Mouse (Mus musculus) embryonic facial prominence, embryonic 11.5 days (tissue): ENCODE data around the gene Rft1. TPM values are rescaled to one million over a fixed set of nuclear protein-coding genes. Genes with fewer than 3 reads are reported as not detected.
A peak's percentile ranks its signal among the peaks of the same experiment; 100 is the strongest.

Experiments
- ATAC-seq: fragments of 200-750 bp; cut with Nextera tagmentation; replicated peaks from 2 replicates; pipeline ENCODE4 v1.8.0; 2017; ENCODE audit warnings: low read depth; ENCODE audit not compliant: insufficient number of reproducible peaks, low FRiP score, low TSS enrichment
- DNase-seq: peaks from one replicate; pipeline ENCODE4 v3.0.0-alpha.2; 2015; ENCODE audit warnings: low spot score
- H3K27ac ChIP-seq: fragments of 300-500 bp; sonication (generic); replicated peaks from 2 replicates; pipeline ENCODE4 v1.5.1; 2014; ENCODE audit warnings: mild to moderate bottlenecking, low read depth, low read length, control low read depth
- H3K27me3 ChIP-seq: fragments of 300-500 bp; sonication (generic); 2 replicates; pipeline ENCODE4 v1.6.1; 2014; ENCODE audit warnings: mild to moderate bottlenecking, low read length, moderate library complexity, mixed read lengths; ENCODE audit not compliant: control insufficient read depth, insufficient read depth
- H3K36me3 ChIP-seq: fragments of 300-500 bp; sonication (generic); replicated peaks from 2 replicates; pipeline ENCODE4 v1.6.1; 2014; ENCODE audit warnings: low read depth, mild to moderate bottlenecking, low read length, moderate library complexity, mixed read lengths; ENCODE audit not compliant: control insufficient read depth, insufficient read depth
- H3K4me1 ChIP-seq: fragments of 300-500 bp; sonication (generic); 2 replicates; pipeline ENCODE4 v1.6.1; 2014; ENCODE audit warnings: low read length, mixed read lengths; ENCODE audit not compliant: control insufficient read depth, insufficient read depth
- H3K4me2 ChIP-seq: fragments of 300-500 bp; sonication (generic); 2 replicates; pipeline ENCODE4 v1.6.1; 2014; ENCODE audit warnings: low read depth, mild to moderate bottlenecking, control low read depth, low read length, moderate library complexity
- H3K4me3 ChIP-seq: fragments of 300-500 bp; sonication (generic); 2 replicates; pipeline ENCODE4 v1.5.1; 2014; ENCODE audit warnings: low read depth, low read length, control low read depth
- H3K9ac ChIP-seq: fragments of 300-500 bp; sonication (generic); replicated peaks from 2 replicates; pipeline ENCODE4 v1.6.1; 2014; ENCODE audit warnings: mild to moderate bottlenecking, control low read depth, low read length
- H3K9me3 ChIP-seq: fragments of 300-500 bp; sonication (generic); replicated peaks from 2 replicates; pipeline ENCODE4 v1.6.1; 2016; ENCODE audit warnings: mild to moderate bottlenecking, low read length, inconsistent platforms, mixed read lengths; ENCODE audit not compliant: control insufficient read depth
- WGBS: fragments of 180-500 bp; shearing (Covaris S2); extraction: QIAGEN DNeasy Blood & Tissue Kit; methylation state at CpG from one replicate; pipeline ENCODE4 v1.1.7; 2014; 5-methylcytosine and 5-hydroxymethylcytosine counted together
- polyA plus RNA-seq: library from polyadenylated mRNA; unstranded; fragments of >200 nt; fragmentation: Nextera tagmentation; extraction: Ambion mirVana; gene quantifications from 2 replicates; pipeline ENCODE4 v1.2.1, GENCODE M21; 2014

Rft1 gene
- polyA plus RNA-seq, 1 experiment from 2014 or later = 12.9 TPM

- DNase-seq = no peak
- H3K9me3 ChIP-seq = no peaks in the 10 kb centered on the region
- no peak overlapping the region for H3K4me2 ChIP-seq
- 87% methylated on average over 2 of the region's 2 CpGs for WGBS
- no peaks in the 10 kb centered on the region for H3K4me1 ChIP-seq
- H3K9ac ChIP-seq = no peak overlapping the region
- ATAC-seq = no peak
- H3K27ac ChIP-seq = no peak overlapping the region
- no peak overlapping the region for H3K4me3 ChIP-seq
- no peaks in the 10 kb centered on the region for H3K36me3 ChIP-seq
- no peaks in the 10 kb centered on the region for H3K27me3 ChIP-seq
These were observed 10.1 kb upstream of the Rft1 start for GRCm38 (mm10) chr14:30644026-30644425.

GRCm38 (mm10) chr14:30645066-30645465 lies 9.1 kb upstream of the Rft1 start:
- Histone ChIP-seq H3K4me2 (no peak overlapping the region), H3K4me3 (no peak overlapping the region)
- WGBS = 61% methylated on average over 8 of the region's 8 CpGs

GRCm38 (mm10) chr14:30646486-30646885 lies 7.7 kb upstream of the Rft1 start:
- ATAC-seq = no peak
- Histone ChIP-seq H3K4me2 (no peak overlapping the region), H3K4me1 (no peaks in the 10 kb centered on the region), H3K27me3 (no peaks in the 10 kb centered on the region), H3K9me3 (no peaks in the 10 kb centered on the region), H3K27ac (no peak overlapping the region), H3K36me3 (no peaks in the 10 kb centered on the region), H3K9ac (no peak overlapping the region), H3K4me3 (no peak overlapping the region)
- DNase-seq = no peak
- 95% methylated on average over 1 of the region's 1 CpGs for WGBS

More at GRCm38 (mm10) chr14:30645066-30645465, 9.1 kb upstream of the Rft1 start:
- Histone ChIP-seq H3K9me3 (no peaks in the 10 kb centered on the region), H3K9ac (no peak overlapping the region), H3K27ac (no peak overlapping the region), H3K4me1 (no peaks in the 10 kb centered on the region), H3K27me3 (no peaks in the 10 kb centered on the region), H3K36me3 (no peaks in the 10 kb centered on the region)
- ATAC-seq = no peak
- DNase-seq = no peak

- ATAC-seq = no peak
- WGBS = 68% methylated on average over 3 of the region's 3 CpGs
- no peaks in the 10 kb centered on the region for H3K4me1 ChIP-seq
- no peak for DNase-seq
- no peaks in the 10 kb centered on the region for H3K9me3 ChIP-seq
- H3K36me3 ChIP-seq = no peaks in the 10 kb centered on the region
- H3K27me3 ChIP-seq = no peaks in the 10 kb centered on the region
- no peak overlapping the region for H3K9ac ChIP-seq
- no peak overlapping the region for H3K4me3 ChIP-seq
- H3K27ac ChIP-seq = no peak overlapping the region
- H3K4me2 ChIP-seq = no peak overlapping the region
These were observed 5.7 kb upstream of the Rft1 start for GRCm38 (mm10) chr14:30648478-30648877.

- Histone ChIP-seq H3K36me3 (no peaks in the 10 kb centered on the region), H3K9me3 (no peaks in the 10 kb centered on the region), H3K9ac (no peak overlapping the region), H3K4me3 (no peak overlapping the region), H3K4me2 (no peak overlapping the region), H3K4me1 (no peaks in the 10 kb centered on the region), H3K27me3 (no peaks in the 10 kb centered on the region), H3K27ac (no peak overlapping the region)
- WGBS = 85% methylated on average over 8 of the region's 8 CpGs
- DNase-seq = no peak
- no peak for ATAC-seq
These were observed 4.4 kb upstream of the Rft1 start for GRCm38 (mm10) chr14:30649745-30650144.

- H3K27me3 ChIP-seq = no peaks in the 10 kb centered on the region
- no peak overlapping the region for H3K9ac ChIP-seq
- H3K4me1 ChIP-seq = no peaks in the 10 kb centered on the region
- 18% methylated on average over 4 of the region's 4 CpGs for WGBS
- peak; percentile 17 for DNase-seq
- H3K9me3 ChIP-seq = no peaks in the 10 kb centered on the region
- no peak overlapping the region for H3K4me3 ChIP-seq
- no peaks in the 10 kb centered on the region for H3K36me3 ChIP-seq
- no peak for ATAC-seq
- no peak overlapping the region for H3K4me2 ChIP-seq
- H3K27ac ChIP-seq = no peak overlapping the region
These were observed 3.2 kb upstream of the Rft1 start for GRCm38 (mm10) chr14:30650969-30651368.

- H3K4me2 ChIP-seq = peak overlapping the region; percentile 28
- WGBS = 46% methylated on average over 4 of the region's 4 CpGs
- H3K9ac ChIP-seq = peak overlapping the region; percentile 96
- H3K4me1 ChIP-seq = no peaks in the 10 kb centered on the region
- no peaks in the 10 kb centered on the region for H3K27me3 ChIP-seq
- peak overlapping the region; percentile 67 for H3K4me3 ChIP-seq
- H3K9me3 ChIP-seq = no peaks in the 10 kb centered on the region
- ATAC-seq = no peak
- no peak overlapping the region for H3K27ac ChIP-seq
- H3K36me3 ChIP-seq = no peaks in the 10 kb centered on the region
- no peak for DNase-seq
These were observed 600 bp downstream of the Rft1 start for GRCm38 (mm10) chr14:30654691-30655228.

- no peaks in the 10 kb centered on the region for H3K4me1 ChIP-seq
- DNase-seq = no peak
These were observed 1.4 kb downstream of the Rft1 start for GRCm38 (mm10) chr14:30655531-30655930.

More at GRCm38 (mm10) chr14:30655531-30655930, 1.4 kb downstream of the Rft1 start:
- no peaks in the 10 kb centered on the region for H3K9me3 ChIP-seq
- no peak for ATAC-seq
- no peak overlapping the region for H3K9ac ChIP-seq
- WGBS = 89% methylated on average over 1 of the region's 1 CpGs
- H3K27me3 ChIP-seq = no peaks in the 10 kb centered on the region
- H3K4me2 ChIP-seq = no peak overlapping the region
- H3K27ac ChIP-seq = no peak overlapping the region
- H3K4me3 ChIP-seq = no peak overlapping the region
- H3K36me3 ChIP-seq = no peaks in the 10 kb centered on the region
